Mouse (Mus musculus) embryonic fibroblast, embryonic 13.5 days (primary cell): ENCODE data around the gene Amn.

ENCODE experiments used
- CTCF ChIP-seq: IDR thresholded peaks from 2 replicates; pipeline ENCODE4 v1.5.1; 2011; ENCODE audit warnings: mild to moderate bottlenecking, control low read depth, low read length, moderate library complexity, borderline replicate concordance; ENCODE audit not compliant: insufficient read depth
- POLR2A ChIP-seq: IDR thresholded peaks from 2 replicates; pipeline ENCODE4 v1.6.1; 2011; ENCODE audit warnings: low read depth, mild to moderate bottlenecking, control low read depth, low read length, moderate library complexity

DNA sequence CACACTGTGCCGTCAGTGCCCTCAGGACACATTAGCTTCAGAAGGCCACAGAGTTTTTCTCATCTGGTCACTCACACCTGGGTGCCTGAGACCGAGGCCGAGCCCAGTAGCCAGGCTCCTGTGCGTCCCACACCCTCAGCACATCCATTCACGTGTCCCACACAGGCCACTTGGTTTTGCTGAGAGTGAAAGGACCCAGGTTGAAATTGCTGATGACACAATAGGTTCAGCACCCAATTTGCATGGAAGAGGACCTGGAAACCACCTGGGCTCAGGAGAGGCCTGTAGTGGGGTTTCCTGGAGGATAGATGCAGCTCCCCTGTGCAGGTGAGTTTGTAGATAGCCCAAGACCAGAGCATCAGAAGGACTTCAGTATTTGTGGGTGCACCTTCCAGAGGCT lies 32.5 kb upstream of the Amn start:
- TF ChIP-seq CTCF: no peak
- TF ChIP-seq POLR2A: no peak
